Mouse (Mus musculus): ENCODE results near the gene Ctsh.

DNA sequence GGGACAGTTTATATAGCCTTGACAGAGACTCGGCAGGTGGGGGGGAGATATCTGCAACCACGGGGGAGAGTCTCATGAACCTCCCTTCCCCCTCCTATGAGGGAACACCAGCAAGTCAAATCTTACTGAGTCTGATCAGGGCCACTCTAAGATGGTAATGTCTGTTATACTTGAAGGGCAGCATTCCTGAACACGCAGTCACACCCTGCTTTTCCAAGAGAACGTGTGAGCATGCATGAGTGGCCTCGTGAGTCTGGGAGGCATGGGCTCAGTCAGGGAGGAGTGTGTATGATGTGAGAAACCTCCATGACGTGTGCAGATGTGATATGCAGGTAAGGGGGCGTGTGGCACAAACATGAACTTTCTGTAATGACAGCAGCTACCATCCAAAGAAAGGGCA lies 15.5 kb downstream of the Ctsh start:
- TF ChIP-seq CTCF (IDR thresholded peaks at IDR 0.05; ENCODE audit: low read depth, low read length) (no peak), POLR2A (IDR thresholded peaks at IDR 0.05; ENCODE audit: extremely low read depth, insufficient read depth, low read length) (no peak)

Measured in liver, adult 2 months (tissue).